Mouse (Mus musculus): ENCODE measurements around the gene Parp16. TPM values are rescaled to one million over a fixed set of nuclear protein-coding genes. Genes with fewer than 3 reads are reported as not detected.
A peak's percentile ranks its signal among the peaks of the same experiment; 100 is the strongest.

Gene Parp16
- polyA plus RNA-seq, 1 experiment from 2014 or later: 7.4 TPM

GRCm38 (mm10) chr9:65195621-65195981 lies 448 bp downstream of the Parp16 start:
- Histone ChIP-seq H3K27me3 (ENCODE audit: insufficient read depth, low read length) (no peaks in the 10 kb centered on the region), H3K4me1 (ENCODE audit: insufficient read depth, low read length) (peaks cover 44% of the 10 kb centered on the region), H3K9ac (replicated peaks; ENCODE audit: low read length) (peak overlapping the region; percentile 50), H3K4me3 (ENCODE audit: low read length) (no peak overlapping the region), H3K27ac (ENCODE audit: low read length) (peak overlapping the region; percentile 95), H3K36me3 (ENCODE audit: insufficient read depth, low read length) (no peaks in the 10 kb centered on the region), H3K4me2 (replicated peaks; ENCODE audit: low read depth, low read length) (0 out of 2 replicates have a peak overlapping the region, but pooled peaks have one; percentile 14), H3K9me3 (ENCODE audit: low read length) (no peaks in the 10 kb centered on the region)
- peak; percentile 8; the same call in 1 of the 2 replicates for ATAC-seq (ENCODE audit: low FRiP score, low TSS enrichment)
- WGBS: 22% methylated on average over 8 of the region's 8 CpGs

GRCm38 (mm10) chr9:65195982-65196737 lies 1.0 kb downstream of the Parp16 start:
- 2% methylated on average over 9 of the region's 9 CpGs for WGBS
- 0 out of 2 replicates have a peak overlapping the region, but pooled peaks have one; percentile 13 for H3K4me3 ChIP-seq (ENCODE audit: low read length)

GRCm38 (mm10) chr9:65196738-65197569 lies 1.8 kb downstream of the Parp16 start:
- peak overlapping the region; percentile 50; the same call in 1 of the 2 replicates for H3K9ac ChIP-seq (replicated peaks; ENCODE audit: low read length)
- peak overlapping the region; percentile 95 for H3K27ac ChIP-seq (ENCODE audit: low read length)
- H3K27me3 ChIP-seq (ENCODE audit: insufficient read depth, low read length): no peaks in the 10 kb centered on the region
- 13% methylated on average over 26 of the region's 26 CpGs for WGBS
- H3K4me2 ChIP-seq (replicated peaks; ENCODE audit: low read depth, low read length): peak overlapping the region; percentile 39
- no peaks in the 10 kb centered on the region for H3K36me3 ChIP-seq (ENCODE audit: insufficient read depth, low read length)
- 0 out of 2 replicates have a peak overlapping the region, but pooled peaks have one; percentile 13 for H3K4me3 ChIP-seq (ENCODE audit: low read length)
- H3K9me3 ChIP-seq (ENCODE audit: low read length): no peaks in the 10 kb centered on the region
- peak; percentile 71 for ATAC-seq (ENCODE audit: low FRiP score, low TSS enrichment)
- H3K4me1 ChIP-seq (ENCODE audit: insufficient read depth, low read length): peaks cover 31% of the 10 kb centered on the region

More at GRCm38 (mm10) chr9:65195982-65196737, 1.0 kb downstream of the Parp16 start:
- H3K9me3 ChIP-seq (ENCODE audit: low read length): no peaks in the 10 kb centered on the region
- peak; percentile 93 for ATAC-seq (ENCODE audit: low FRiP score, low TSS enrichment)
- peak overlapping the region; percentile 95 for H3K27ac ChIP-seq (ENCODE audit: low read length)
- peaks cover 39% of the 10 kb centered on the region for H3K4me1 ChIP-seq (ENCODE audit: insufficient read depth, low read length)
- H3K27me3 ChIP-seq (ENCODE audit: insufficient read depth, low read length): no peaks in the 10 kb centered on the region
- peak overlapping the region; percentile 50 for H3K9ac ChIP-seq (replicated peaks; ENCODE audit: low read length)
- no peaks in the 10 kb centered on the region for H3K36me3 ChIP-seq (ENCODE audit: insufficient read depth, low read length)
- peak overlapping the region; percentile 39 for H3K4me2 ChIP-seq (replicated peaks; ENCODE audit: low read depth, low read length)

GRCm38 (mm10) chr9:65197826-65198225 lies 2.7 kb downstream of the Parp16 start:
- Histone ChIP-seq H3K4me2 (replicated peaks; ENCODE audit: low read depth, low read length) (no peak overlapping the region), H3K9me3 (ENCODE audit: low read length) (no peaks in the 10 kb centered on the region), H3K4me1 (ENCODE audit: insufficient read depth, low read length) (peaks cover 25% of the 10 kb centered on the region), H3K27ac (ENCODE audit: low read length) (no peak overlapping the region), H3K36me3 (ENCODE audit: insufficient read depth, low read length) (no peaks in the 10 kb centered on the region), H3K27me3 (ENCODE audit: insufficient read depth, low read length) (no peaks in the 10 kb centered on the region), H3K9ac (replicated peaks; ENCODE audit: low read length) (no peak overlapping the region), H3K4me3 (ENCODE audit: low read length) (no peak overlapping the region)
- 79% methylated on average over 6 of the region's 6 CpGs for WGBS
- no peak for ATAC-seq (ENCODE audit: low FRiP score, low TSS enrichment)

GRCm38 (mm10) chr9:65199723-65200122 lies 4.6 kb downstream of the Parp16 start:
- H3K27ac ChIP-seq (ENCODE audit: low read length): no peak overlapping the region
- no peak for ATAC-seq (ENCODE audit: low FRiP score, low TSS enrichment)
- 0 out of 2 replicates have a peak overlapping the region, but pooled peaks have one; percentile 0 for H3K9ac ChIP-seq (replicated peaks; ENCODE audit: low read length)
- H3K4me1 ChIP-seq (ENCODE audit: insufficient read depth, low read length): peaks cover 20% of the 10 kb centered on the region
- no peaks in the 10 kb centered on the region for H3K9me3 ChIP-seq (ENCODE audit: low read length)
- H3K36me3 ChIP-seq (ENCODE audit: insufficient read depth, low read length): no peaks in the 10 kb centered on the region
- 17% methylated on average over 7 of the region's 7 CpGs for WGBS
- H3K4me2 ChIP-seq (replicated peaks; ENCODE audit: low read depth, low read length): no peak overlapping the region
- H3K27me3 ChIP-seq (ENCODE audit: insufficient read depth, low read length): no peaks in the 10 kb centered on the region
- H3K4me3 ChIP-seq (ENCODE audit: low read length): no peak overlapping the region

GRCm38 (mm10) chr9:65200606-65201005 lies 5.5 kb downstream of the Parp16 start:
- H3K9ac ChIP-seq (replicated peaks; ENCODE audit: low read length): no peak overlapping the region
- WGBS: 73% methylated on average over 1 of the region's 1 CpGs
- H3K36me3 ChIP-seq (ENCODE audit: insufficient read depth, low read length): no peaks in the 10 kb centered on the region
- H3K4me1 ChIP-seq (ENCODE audit: insufficient read depth, low read length): peaks cover 11% of the 10 kb centered on the region
- no peak overlapping the region for H3K4me3 ChIP-seq (ENCODE audit: low read length)
- H3K4me2 ChIP-seq (replicated peaks; ENCODE audit: low read depth, low read length): no peak overlapping the region
- H3K27ac ChIP-seq (ENCODE audit: low read length): no peak overlapping the region
- H3K27me3 ChIP-seq (ENCODE audit: insufficient read depth, low read length): no peaks in the 10 kb centered on the region
- ATAC-seq (ENCODE audit: low FRiP score, low TSS enrichment): no peak
- no peaks in the 10 kb centered on the region for H3K9me3 ChIP-seq (ENCODE audit: low read length)

GRCm38 (mm10) chr9:65201021-65201380 lies 5.8 kb downstream of the Parp16 start:
- Histone ChIP-seq H3K36me3 (ENCODE audit: insufficient read depth, low read length) (no peaks in the 10 kb centered on the region), H3K4me3 (ENCODE audit: low read length) (no peak overlapping the region), H3K27me3 (ENCODE audit: insufficient read depth, low read length) (no peaks in the 10 kb centered on the region), H3K4me2 (replicated peaks; ENCODE audit: low read depth, low read length) (no peak overlapping the region), H3K9ac (replicated peaks; ENCODE audit: low read length) (no peak overlapping the region), H3K27ac (ENCODE audit: low read length) (peak overlapping the region; percentile 55), H3K4me1 (ENCODE audit: insufficient read depth, low read length) (peaks cover 7% of the 10 kb centered on the region), H3K9me3 (ENCODE audit: low read length) (no peaks in the 10 kb centered on the region)
- WGBS: 47% methylated on average over 3 of the region's 3 CpGs
- no peak for ATAC-seq (ENCODE audit: low FRiP score, low TSS enrichment)

GRCm38 (mm10) chr9:65201381-65202164 lies 6.4 kb downstream of the Parp16 start:
- under 1% methylated on average over 18 of the region's 18 CpGs for WGBS
- H3K4me2 ChIP-seq (replicated peaks; ENCODE audit: low read depth, low read length): peak overlapping the region; percentile 72
- no peaks in the 10 kb centered on the region for H3K27me3 ChIP-seq (ENCODE audit: insufficient read depth, low read length)
- peak overlapping the region; percentile 51 for H3K4me3 ChIP-seq (ENCODE audit: low read length)
- peak overlapping the region; percentile 61 for H3K27ac ChIP-seq (ENCODE audit: low read length)
- H3K36me3 ChIP-seq (ENCODE audit: insufficient read depth, low read length): no peaks in the 10 kb centered on the region
- peaks cover 5% of the 10 kb centered on the region; the same call in 1 of the 2 replicates for H3K4me1 ChIP-seq (ENCODE audit: insufficient read depth, low read length)
- peak; percentile 83 for ATAC-seq (ENCODE audit: low FRiP score, low TSS enrichment)
- H3K9ac ChIP-seq (replicated peaks; ENCODE audit: low read length): peak overlapping the region; percentile 76
- no peaks in the 10 kb centered on the region for H3K9me3 ChIP-seq (ENCODE audit: low read length)

- Histone ChIP-seq H3K27ac (ENCODE audit: low read length) (0 out of 2 replicates have a peak overlapping the region, but pooled peaks have one; percentile 61), H3K4me1 (ENCODE audit: insufficient read depth, low read length) (peaks cover under 1% of the 10 kb centered on the region; the same call in 1 of the 2 replicates), H3K36me3 (ENCODE audit: insufficient read depth, low read length) (no peaks in the 10 kb centered on the region), H3K4me3 (ENCODE audit: low read length) (peak overlapping the region; percentile 51), H3K27me3 (ENCODE audit: insufficient read depth, low read length) (no peaks in the 10 kb centered on the region), H3K9ac (replicated peaks; ENCODE audit: low read length) (peak overlapping the region; percentile 76), H3K9me3 (ENCODE audit: low read length) (peaks cover 3% of the 10 kb centered on the region; the same call in 1 of the 2 replicates), H3K4me2 (replicated peaks; ENCODE audit: low read depth, low read length) (peak overlapping the region; percentile 72)
- whole genome bisulfite sequencing: 26% methylated on average over 11 of the region's 11 CpGs
- 0 out of 2 replicates have a peak, but pooled peaks have one; percentile 2 for ATAC-seq (ENCODE audit: low FRiP score, low TSS enrichment)
Observed at GRCm38 (mm10) chr9:65202165-65202754, 7.1 kb downstream of the Parp16 start.
